Mouse (Mus musculus) liver, adult 2 months (tissue): Measurements from ENCODE around the gene Sec14l3.

Experiments used
- CTCF ChIP-seq: fragments of 200-500 bp; IDR thresholded peaks from 2 replicates; pipeline ENCODE4 v1.5.1; 2011; ENCODE audit warnings: low read depth, low read length, control low read depth
- POLR2A ChIP-seq: fragments of 200-500 bp; IDR thresholded peaks from 2 replicates; pipeline ENCODE4 v1.6.1; 2011; ENCODE audit warnings: low read length, control low read depth; ENCODE audit not compliant: insufficient read depth; ENCODE audit errors: extremely low read depth

DNA sequence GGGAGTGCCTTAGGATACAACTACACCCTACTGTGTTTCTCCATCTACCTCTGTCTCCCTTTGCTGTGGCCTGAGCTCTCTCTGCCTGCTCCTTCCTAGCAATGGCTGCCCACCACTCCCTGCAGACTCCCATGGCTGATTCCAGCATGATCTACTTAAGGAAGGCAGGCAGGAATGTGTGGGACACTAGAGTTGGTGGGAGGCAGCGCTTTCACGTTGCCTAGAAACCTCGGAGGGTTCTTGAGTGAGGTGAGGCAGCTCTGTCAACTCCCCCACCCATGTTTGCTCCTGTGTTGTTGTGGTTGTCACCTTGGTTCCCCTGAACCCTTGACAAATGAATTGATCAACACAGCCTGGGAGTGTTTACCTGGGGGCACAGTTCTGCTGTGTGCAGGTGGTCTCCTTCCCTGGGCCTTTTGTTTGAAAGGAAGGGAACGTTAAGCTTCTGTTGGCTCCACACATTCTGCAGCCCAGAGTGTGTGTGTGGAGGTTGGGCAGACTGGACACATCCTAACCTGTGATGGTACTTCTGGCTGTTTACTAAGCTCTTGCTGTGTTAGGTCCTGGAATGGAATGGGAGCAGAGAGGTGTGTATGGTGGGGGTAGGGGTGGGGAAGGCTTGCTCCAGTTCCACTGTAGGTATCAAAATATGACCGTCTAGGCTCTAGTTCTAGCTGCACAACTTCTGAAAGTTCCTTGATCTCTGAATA lies 3.6 kb upstream of the Sec14l3 start:
- TF ChIP-seq CTCF (no peak), POLR2A (no peak)
